Mouse (Mus musculus): ENCODE results near the gene Nckap5l.

- TF ChIP-seq TAL1 (IDR thresholded peaks at IDR 0.05; ENCODE audit: low read length) (no peak), GATA1 (IDR thresholded peaks at IDR 0.05; ENCODE audit: low read length) (no peak)
Observed at GRCm38 (mm10) chr15:99396462-99396861, 61.1 kb downstream of the Nckap5l start.

Data from erythroblast, embryonic 14.5 days (primary cell).